Mouse (Mus musculus): ENCODE results near the gene Rsph14. TPM values are rescaled to one million over a fixed set of nuclear protein-coding genes. Genes with fewer than 3 reads are reported as not detected.

Gene Rsph14
- under 1 TPM in 1 of 2 experiments, not detected in 1; 0.28 TPM for total RNA-seq (2021)
- long read RNA-seq, experiment 1, partial matches to known transcripts = 0 of 1 reads
- long read RNA-seq, experiment 1, other reads (novel, unspliced or antisense) = 1 of 1 reads
- long read RNA-seq, experiment 2 = 0 reads

DNA sequence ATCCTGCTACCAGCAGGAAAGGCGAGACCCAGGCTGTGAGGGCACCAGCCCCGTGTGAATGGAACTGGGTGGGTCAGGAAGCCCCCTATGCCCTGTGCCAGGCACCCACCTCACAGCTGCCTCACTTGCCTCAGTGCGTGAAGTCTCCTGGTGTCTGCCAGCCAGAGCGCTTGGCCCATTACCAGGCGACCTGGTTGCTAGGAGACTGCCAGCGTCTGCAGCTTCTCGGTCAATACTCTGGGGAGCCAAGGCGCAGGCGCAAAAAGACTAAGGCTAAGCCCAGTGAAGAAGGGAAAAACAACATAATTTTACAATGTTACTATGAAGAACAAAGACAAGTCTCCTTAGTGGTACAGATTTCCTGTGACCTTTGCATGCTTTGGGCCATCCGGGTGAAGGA is at the start of gene Rsph14:
Gene Rsph14 (minus strand): TSS at position 192 of the 400 bp plus-strand sequence.
- DNase-seq (ENCODE audit: low spot score in 2 of 2) = peak; percentile 77 to 85

GRCm38 (mm10) chr10:75078174-75079128 is 46.1 kb upstream of the Rsph14 start:
- no peak for DNase-seq (ENCODE audit: low spot score in 2 of 2)

DNA sequence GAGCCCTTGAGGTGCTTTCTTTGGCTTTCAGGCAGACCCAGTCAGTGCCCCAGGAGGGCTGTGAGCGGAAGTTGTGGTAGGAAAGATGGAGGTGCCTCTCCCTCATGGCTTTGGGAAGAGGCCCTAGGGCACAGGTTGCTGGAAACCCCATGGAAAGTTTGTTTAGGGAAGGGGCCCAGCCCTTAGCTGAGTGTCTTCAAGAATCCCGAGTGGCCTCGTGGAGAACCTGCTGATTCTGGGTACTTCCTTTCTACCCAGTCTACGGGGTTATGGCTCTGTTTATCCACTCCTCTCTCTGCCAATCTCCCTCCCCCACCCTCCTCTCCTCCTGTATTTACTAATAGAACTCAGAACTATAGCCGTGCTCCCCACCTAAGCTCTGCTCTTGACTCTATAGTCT is 43.3 kb upstream of the Rsph14 start:
- DNase-seq (ENCODE audit: low spot score in 2 of 2) = no peak

GRCm38 (mm10) chr10:75070281-75070976 is 38.0 kb upstream of the Rsph14 start:
- DNase-seq (ENCODE audit: low spot score in 2 of 2) = no peak

DNA sequence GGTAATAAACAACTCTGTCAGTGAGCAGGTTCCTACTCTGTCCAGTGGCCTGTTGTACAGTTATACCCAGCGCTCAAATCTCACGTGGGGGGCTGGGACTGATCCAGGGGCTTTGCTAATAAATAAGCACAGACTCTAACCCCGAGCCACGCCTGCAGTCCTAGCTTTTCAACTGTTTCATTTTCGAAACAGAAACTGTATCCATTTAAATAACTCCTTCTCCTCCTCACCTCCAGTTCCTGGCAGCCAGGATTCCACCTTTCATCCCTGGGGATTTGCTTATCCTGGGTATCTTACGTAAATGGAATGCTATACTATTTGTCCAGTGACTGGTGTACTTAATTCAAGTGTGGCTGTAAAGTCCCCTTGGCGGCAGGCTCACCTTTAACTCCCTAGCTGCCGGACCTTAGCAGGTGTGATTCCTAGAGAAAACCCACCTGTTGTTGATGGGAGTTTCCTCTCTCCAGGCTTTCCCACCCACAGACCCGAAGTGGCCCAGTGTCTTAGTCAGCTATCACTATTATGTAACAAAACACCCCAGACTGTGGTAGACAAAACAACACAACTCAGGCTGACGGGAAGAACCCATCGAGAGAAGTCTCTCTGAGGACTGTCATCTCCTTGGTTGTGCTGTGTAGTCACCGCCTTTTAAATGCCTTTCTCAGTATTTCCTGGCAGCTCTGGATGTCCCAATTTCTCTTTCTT is 36.4 kb upstream of the Rsph14 start:
- no peak for DNase-seq (ENCODE audit: low spot score in 2 of 2)

GRCm38 (mm10) chr10:75068086-75068485 is 35.7 kb upstream of the Rsph14 start:
- DNase-seq (ENCODE audit: low spot score in 2 of 2) = no peak

DNA sequence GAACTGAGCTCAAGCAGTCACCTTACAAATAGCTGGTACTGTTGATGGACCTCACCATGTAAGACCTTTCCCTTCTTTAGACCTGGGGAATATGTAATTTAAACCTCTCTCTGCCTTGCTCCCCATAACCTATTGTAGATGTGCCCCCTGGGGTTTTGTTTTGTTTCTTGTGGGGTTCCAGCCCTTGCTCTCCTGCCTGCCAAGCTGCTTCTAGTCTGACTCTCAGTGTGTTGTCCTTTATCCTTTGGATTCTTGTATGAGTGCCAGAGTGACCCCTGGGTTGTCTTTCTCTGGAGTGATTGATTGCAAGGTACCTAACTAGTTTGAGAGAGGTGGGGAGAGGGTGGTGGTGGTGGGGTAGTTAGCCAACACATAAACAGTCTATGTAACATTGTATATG is 35.1 kb upstream of the Rsph14 start:
- no peak for DNase-seq (ENCODE audit: low spot score in 2 of 2)

DNA sequence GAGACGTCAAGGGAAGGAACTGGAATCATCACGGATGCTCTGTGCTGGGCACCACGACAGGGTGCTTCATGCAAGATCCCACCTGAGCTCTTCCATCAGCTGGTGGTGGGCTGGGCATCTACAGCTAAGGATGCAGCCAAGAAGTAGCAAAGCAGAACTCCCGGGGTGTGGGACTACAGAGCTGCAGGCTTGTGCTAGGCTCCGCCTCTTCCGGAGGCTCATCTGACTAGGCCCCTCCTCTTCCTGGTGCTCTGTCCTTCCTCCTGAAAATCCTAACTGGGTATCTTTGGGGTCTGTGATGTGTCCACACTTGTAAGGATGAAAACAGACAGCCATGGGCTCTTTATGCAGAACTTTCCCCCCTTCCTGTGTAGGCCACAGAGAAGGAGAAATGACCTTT is 33.3 kb upstream of the Rsph14 start:
- no peak for DNase-seq (ENCODE audit: low spot score in 2 of 2)

DNA sequence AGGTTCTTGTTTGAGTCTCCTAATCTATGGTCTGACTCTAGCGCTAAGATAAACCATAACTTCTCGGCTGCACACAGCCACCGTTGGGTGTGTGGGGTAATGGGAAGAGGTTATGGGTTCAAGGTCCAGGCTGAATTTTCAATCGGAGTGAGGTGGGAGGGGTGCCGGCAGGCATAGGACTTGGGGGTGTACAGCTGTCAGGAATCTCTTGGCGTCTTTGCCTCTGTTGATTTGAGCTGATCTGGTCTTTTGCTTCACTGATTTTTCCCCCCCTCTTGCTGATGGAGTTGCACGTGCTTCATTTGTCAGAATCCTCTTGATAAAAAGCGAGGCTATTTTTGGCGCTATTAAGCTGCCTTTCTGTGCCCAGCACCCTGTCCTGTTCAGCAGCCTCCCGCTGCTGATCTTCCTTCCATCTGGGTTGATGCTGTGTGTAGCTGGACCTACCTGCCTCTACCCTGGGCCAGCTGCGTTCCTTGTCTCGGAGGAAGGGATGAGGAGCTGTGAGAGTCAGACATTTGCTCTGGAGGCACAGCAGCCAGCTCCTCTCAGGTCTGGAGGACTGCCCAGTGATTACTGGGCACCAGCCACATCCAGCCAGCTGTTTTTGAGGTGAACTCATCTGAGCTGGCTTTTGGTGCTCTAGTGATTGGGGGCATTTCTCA is 31.0 kb upstream of the Rsph14 start:
- DNase-seq (ENCODE audit: low spot score in 2 of 2) = no peak

- DNase-seq (ENCODE audit: low spot score in 2 of 2) = no peak
Observed at GRCm38 (mm10) chr10:75062621-75063020, 30.2 kb upstream of the Rsph14 start.

DNA sequence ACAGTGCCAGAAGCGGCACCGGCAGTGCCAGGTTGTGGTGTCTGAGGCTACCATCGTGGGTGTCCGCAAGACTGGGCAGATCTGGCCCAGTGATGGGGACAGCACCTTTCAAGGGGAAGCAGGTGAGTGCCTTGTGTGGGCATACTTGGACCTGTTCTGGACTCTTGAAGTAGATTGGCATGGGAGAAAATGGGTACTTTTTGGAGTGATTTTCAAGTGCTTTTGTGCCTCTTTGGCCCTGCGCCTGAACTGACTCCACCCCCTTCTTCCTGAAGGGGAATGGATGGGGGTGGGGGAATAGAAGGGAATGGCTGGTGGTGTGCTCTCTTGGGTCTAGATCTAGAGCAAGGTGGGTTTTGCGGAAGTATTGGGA is 29.8 kb upstream of the Rsph14 start:
- DNase-seq (ENCODE audit: low spot score in 2 of 2) = no peak

DNA sequence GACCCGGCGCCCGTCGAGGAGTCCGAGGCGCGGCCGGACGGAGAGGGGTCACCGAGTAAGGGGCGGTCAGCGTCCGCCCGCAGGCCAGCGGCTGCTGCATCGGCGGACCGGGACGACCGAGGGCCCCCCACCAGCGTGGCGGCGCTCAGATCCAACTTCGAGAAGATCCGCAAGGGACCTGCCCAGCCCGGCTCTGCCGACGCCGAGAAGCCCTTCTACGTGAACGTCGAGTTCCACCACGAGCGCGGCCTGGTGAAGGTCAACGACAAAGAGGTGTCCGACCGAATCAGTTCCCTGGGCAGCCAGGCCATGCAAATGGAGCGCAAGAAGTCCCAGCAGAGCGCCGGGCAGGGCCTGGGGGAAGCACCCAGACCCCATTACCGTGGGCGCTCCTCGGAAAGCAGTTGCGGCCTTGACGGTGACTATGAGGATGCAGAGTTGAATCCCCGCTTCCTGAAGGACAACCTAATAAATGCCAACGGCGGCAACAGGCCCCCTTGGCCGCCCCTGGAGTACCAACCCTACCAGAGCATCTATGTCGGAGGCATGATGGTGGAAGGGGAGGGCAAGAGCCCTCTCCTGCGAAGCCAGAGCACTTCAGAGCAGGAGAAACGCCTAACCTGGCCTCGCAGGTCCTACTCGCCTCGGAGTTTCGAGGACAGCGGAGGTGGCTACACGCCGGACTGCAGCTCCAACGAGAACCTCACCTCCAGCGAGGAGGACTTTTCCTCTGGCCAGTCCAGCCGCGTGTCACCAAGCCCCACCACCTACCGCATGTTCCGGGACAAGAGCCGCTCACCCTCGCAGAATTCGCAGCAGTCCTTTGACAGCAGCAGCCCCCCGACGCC is 29.2 kb upstream of the Rsph14 start:
- no peak for DNase-seq (ENCODE audit: low spot score in 2 of 2)

- no peak for DNase-seq (ENCODE audit: low spot score in 2 of 2)
Observed at GRCm38 (mm10) chr10:75060843-75061235, 28.5 kb upstream of the Rsph14 start.

DNA sequence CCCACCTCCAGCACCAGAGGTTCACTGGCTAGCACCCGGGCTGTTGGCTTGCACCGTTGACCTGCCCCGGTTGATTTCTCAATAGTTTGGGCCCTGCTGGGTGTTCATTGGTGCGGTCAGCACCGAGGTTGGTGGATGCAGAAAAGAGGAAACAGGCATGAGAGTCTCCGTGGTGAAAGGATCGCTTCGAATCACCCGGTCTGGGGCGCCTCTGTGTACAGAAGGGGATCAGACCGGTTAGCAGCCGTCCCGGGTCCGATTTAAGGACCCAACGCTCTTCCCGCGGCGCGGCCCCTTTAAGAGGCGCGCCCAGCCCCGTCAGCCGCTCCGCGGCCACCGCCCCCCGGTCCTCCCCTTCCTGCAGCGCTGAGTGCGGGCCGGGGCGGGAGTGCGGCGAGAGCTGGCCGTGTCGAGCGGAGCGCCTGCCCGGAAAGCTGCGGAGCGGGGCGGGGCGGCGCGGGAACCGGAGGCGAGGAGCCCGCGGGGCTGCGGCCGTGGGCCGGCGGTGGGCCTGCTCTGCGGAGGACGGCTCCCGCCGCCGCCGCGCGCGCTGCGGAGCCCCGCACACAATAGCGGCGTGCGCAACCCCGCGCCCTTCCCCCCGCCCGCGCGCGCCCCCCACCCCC is 27.9 kb upstream of the Rsph14 start, which contains the start of gene Bcr:
Gene Bcr (plus strand): TSS at position 376 of the 626 bp plus-strand sequence.
- peak; percentile 78 to 88 for DNase-seq (ENCODE audit: low spot score in 2 of 2)

DNA sequence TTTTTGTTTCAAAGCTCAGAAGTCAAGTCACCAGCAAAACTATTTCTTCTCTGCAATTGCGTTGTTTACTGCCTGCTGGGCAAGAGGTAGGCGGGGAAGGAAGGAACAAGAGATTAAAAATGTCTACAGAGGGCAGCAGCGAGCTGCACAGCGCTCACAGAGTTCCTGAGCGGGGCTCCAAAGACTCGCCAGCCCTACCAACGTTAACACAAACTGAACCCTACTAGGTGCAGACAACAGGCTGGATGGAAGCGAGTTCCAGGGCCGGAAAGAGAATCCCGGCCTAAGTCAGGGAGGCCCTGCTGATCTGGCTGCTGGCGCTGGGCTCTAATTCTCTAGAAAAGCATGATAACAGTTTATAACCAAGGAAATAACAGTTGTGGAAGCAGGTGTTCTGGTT is 27.0 kb upstream of the Rsph14 start:
- peak; percentile 80 to 82 for DNase-seq (ENCODE audit: low spot score in 2 of 2)

GRCm38 (mm10) chr10:75058761-75059395 is 26.5 kb upstream of the Rsph14 start:
- DNase-seq (ENCODE audit: low spot score in 2 of 2) = no peak

- no peak for DNase-seq (ENCODE audit: low spot score in 2 of 2)
Observed at GRCm38 (mm10) chr10:75058336-75058735, 25.9 kb upstream of the Rsph14 start.

- DNase-seq (ENCODE audit: low spot score in 2 of 2) = no peak
Observed at GRCm38 (mm10) chr10:75056255-75056654, 23.9 kb upstream of the Rsph14 start.

DNA sequence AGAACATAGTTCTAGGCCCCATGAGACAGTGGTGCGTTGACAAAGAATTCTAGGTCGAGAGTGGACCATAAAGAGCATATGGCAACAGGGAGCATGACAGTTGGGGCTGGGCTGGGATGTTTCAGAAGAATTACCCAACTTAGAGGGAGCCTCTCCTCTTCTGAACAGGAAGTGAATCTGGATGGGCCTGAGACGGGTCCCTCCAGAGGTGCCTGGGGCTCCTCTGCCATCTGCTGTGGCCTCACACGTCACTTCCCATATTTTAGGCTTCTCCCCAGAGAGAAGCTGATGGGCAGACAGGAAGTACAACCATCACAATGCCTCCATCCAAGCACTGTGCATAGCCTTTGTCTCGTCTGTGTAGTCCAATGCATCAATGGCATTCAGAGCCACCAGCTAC is 23.3 kb upstream of the Rsph14 start:
- no peak for DNase-seq (ENCODE audit: low spot score in 2 of 2)

Measured in left cerebral cortex, adult 18-20 months (tissue).